Mouse (Mus musculus) brain, embryonic 18.5 days (tissue): ENCODE measurements at regions not wholly inside any gene's neighbourhood (a gene's known extent, or its start where the extent isn't known, plus 50 kb on each side); places are given as distances from the start of the nearest gene placed in this dataset.

Experiments used
- DNase-seq: peaks from one replicate; pipeline ENCODE4 v3.0.0-alpha.2; 2012; ENCODE audit warnings: low read depth, low spot score

- no peak for DNase-seq
Observed at GRCm38 (mm10) chr10:66909905-66910681, 185.8 kb upstream of the Jmjd1c start.

GRCm38 (mm10) chr10:66911261-66911911 is 184.5 kb upstream of the Jmjd1c start:
- no peak for DNase-seq

- no peak for DNase-seq
Observed at GRCm38 (mm10) chr10:66912440-66912839, 183.5 kb upstream of the Jmjd1c start.

GRCm38 (mm10) chr10:66913187-66913586 is 182.7 kb upstream of the Jmjd1c start:
- no peak for DNase-seq

- DNase-seq: peak; percentile 51
Observed at GRCm38 (mm10) chr10:66913627-66914026, 182.3 kb upstream of the Jmjd1c start.

GRCm38 (mm10) chr10:66914288-66914975 is 181.5 kb upstream of the Jmjd1c start:
- no peak for DNase-seq

- no peak for DNase-seq
Observed at GRCm38 (mm10) chr10:66915801-66916200, 180.1 kb upstream of the Jmjd1c start.

- DNase-seq: no peak
Observed at GRCm38 (mm10) chr10:66917725-66918124, 178.2 kb upstream of the Jmjd1c start.

GRCm38 (mm10) chr10:66918713-66919112 is 177.2 kb upstream of the Jmjd1c start:
- no peak for DNase-seq

GRCm38 (mm10) chr10:66919953-66920760 is 175.8 kb upstream of the Jmjd1c start:
- peak; percentile 86 for DNase-seq

GRCm38 (mm10) chr10:66920761-66921684 is 174.9 kb upstream of the Jmjd1c start:
- DNase-seq: peak; percentile 80

- no peak for DNase-seq
Observed at GRCm38 (mm10) chr10:66921776-66922175, 174.1 kb upstream of the Jmjd1c start.

- DNase-seq: no peak
Observed at GRCm38 (mm10) chr10:66922314-66922713, 173.6 kb upstream of the Jmjd1c start.

GRCm38 (mm10) chr10:66923947-66924346 is 172.0 kb upstream of the Jmjd1c start:
- no peak for DNase-seq

GRCm38 (mm10) chr10:66924418-66924817 is 171.5 kb upstream of the Jmjd1c start:
- no peak for DNase-seq

GRCm38 (mm10) chr10:66925553-66926127 is 170.3 kb upstream of the Jmjd1c start:
- DNase-seq: no peak

- no peak for DNase-seq
Observed at GRCm38 (mm10) chr10:66927651-66928050, 168.3 kb upstream of the Jmjd1c start.

- DNase-seq: no peak
Observed at GRCm38 (mm10) chr10:66928211-66928990, 167.5 kb upstream of the Jmjd1c start.

- no peak for DNase-seq
Observed at GRCm38 (mm10) chr10:66930563-66930962, 165.4 kb upstream of the Jmjd1c start.
